Mouse (Mus musculus): Measurements from ENCODE around the gene Slc9a3r2. TPM values are rescaled to one million over a fixed set of nuclear protein-coding genes. Genes with fewer than 3 reads are reported as not detected.

Slc9a3r2 gene
- total and polyA plus RNA-seq, 3 experiments = 100.0 to 125 (median 110) TPM

- Histone ChIP-seq H3K36me3 (ENCODE audit: control insufficient read depth, insufficient read depth, low read length) (no peaks in the 10 kb centered on the region), H3K4me3 (peak within 1 kb of the TSS; percentile 39), H3K27ac (no peak within 1 kb of the TSS), H3K4me1 (ENCODE audit: control insufficient read depth, insufficient read depth, low read length) (peaks cover 4% of the 10 kb centered on the region), H3K9ac (ENCODE audit: low read depth, low read length) (peak within 1 kb of the TSS; percentile 68), H3K79me2 (replicated peaks; ENCODE audit: control insufficient read depth, insufficient read depth, low read length) (no peaks in the 10 kb centered on the region), H3K27me3 (ENCODE audit: control insufficient read depth, insufficient read depth, low read length) (peaks cover 15% of the 10 kb centered on the region)
- WGBS = 4% methylated on average over 47 of the region's 47 CpGs
- intact Hi-C loops (cut with DNase I) = no loop called here
- DNase-seq = no peak
- no peak for TF ChIP-seq POLR2A (IDR thresholded peaks at IDR 0.05; ENCODE audit: insufficient read depth, low read depth, low read length)
- no peak for TF ChIP-seq CTCF (IDR thresholded peaks at IDR 0.05)
- TF ChIP-seq EP300 (IDR thresholded peaks at IDR 0.05; ENCODE audit: insufficient read depth, low read depth, low read length) = no peak
Observed at GRCm38 (mm10) chr17:24658017-24658758, 8.1 kb upstream of the Slc9a3r2 start, which contains the start of gene Npw. Gene Npw (minus strand): TSS chr17:24658457.

DNA sequence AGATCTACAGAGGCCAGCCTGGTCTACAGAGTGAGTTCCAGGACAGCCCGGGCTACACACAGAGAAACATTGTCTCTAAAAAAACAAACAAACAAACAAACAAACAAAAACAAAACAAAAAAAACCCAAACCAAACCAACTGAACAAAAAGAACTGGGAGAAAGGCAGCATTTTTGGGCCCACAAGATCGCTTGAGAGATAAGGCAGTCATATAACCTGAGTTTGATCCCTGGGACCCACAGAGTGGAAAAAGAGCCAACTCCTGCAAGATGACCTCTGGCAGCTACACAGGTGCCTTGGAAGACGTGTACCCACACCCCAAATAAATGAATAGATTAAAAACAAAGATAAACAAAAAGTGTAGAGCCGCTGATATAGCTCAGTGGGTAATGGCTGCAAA, 4.8 kb upstream of the Slc9a3r2 start:
- H3K27me3 ChIP-seq (ENCODE audit: control insufficient read depth, insufficient read depth, low read length) = peaks cover 15% of the 10 kb centered on the region
- H3K4me1 ChIP-seq (ENCODE audit: control insufficient read depth, insufficient read depth, low read length) = peaks cover 8% of the 10 kb centered on the region
- no peak for DNase-seq
- peaks cover under 1% of the 10 kb centered on the region; the same call in 1 of the 2 replicates for H3K79me2 ChIP-seq (replicated peaks; ENCODE audit: control insufficient read depth, insufficient read depth, low read length)
- no peak overlapping the region for H3K9ac ChIP-seq (ENCODE audit: low read depth, low read length)
- H3K4me3 ChIP-seq = no peak overlapping the region
- no peak overlapping the region for H3K27ac ChIP-seq
- intact Hi-C loops (cut with DNase I) = loop anchor here (2.0 to 5.0 kb wide), 3 partner anchors 58 to 128 kb away; partner anchors contain the start of gene Traf7
- no peaks in the 10 kb centered on the region for H3K36me3 ChIP-seq (ENCODE audit: control insufficient read depth, insufficient read depth, low read length)
- TF ChIP-seq EP300 (IDR thresholded peaks at IDR 0.05; ENCODE audit: insufficient read depth, low read depth, low read length) (no peak), POLR2A (IDR thresholded peaks at IDR 0.05; ENCODE audit: insufficient read depth, low read depth, low read length) (no peak), CTCF (IDR thresholded peaks at IDR 0.05) (no peak)
- WGBS = 79% methylated on average over 4 of the region's 4 CpGs

GRCm38 (mm10) chr17:24653967-24654710, 4.0 kb upstream of the Slc9a3r2 start:
- Histone ChIP-seq H3K79me2 (replicated peaks; ENCODE audit: control insufficient read depth, insufficient read depth, low read length) (peaks cover 3% of the 10 kb centered on the region; the same call in 1 of the 2 replicates), H3K27ac (peak overlapping the region; percentile 45), H3K27me3 (ENCODE audit: control insufficient read depth, insufficient read depth, low read length) (peaks cover 15% of the 10 kb centered on the region), H3K4me3 (peak overlapping the region; percentile 33; the same call in 1 of the 2 replicates), H3K4me1 (ENCODE audit: control insufficient read depth, insufficient read depth, low read length) (peaks cover 8% of the 10 kb centered on the region), H3K9ac (ENCODE audit: low read depth, low read length) (peak overlapping the region; percentile 19; the same call in 1 of the 2 replicates), H3K36me3 (ENCODE audit: control insufficient read depth, insufficient read depth, low read length) (no peaks in the 10 kb centered on the region)
- intact Hi-C loops (cut with DNase I) = loop anchor here (2.0 to 5.0 kb wide), 3 partner anchors 57 to 127 kb away; partner anchors contain the start of gene Traf7
- DNase-seq = peak; percentile 79 to 84
- WGBS = 5% methylated on average over 19 of the region's 19 CpGs
- TF ChIP-seq EP300 (IDR thresholded peaks at IDR 0.05; ENCODE audit: insufficient read depth, low read depth, low read length) (peak; percentile 91), POLR2A (IDR thresholded peaks at IDR 0.05; ENCODE audit: insufficient read depth, low read depth, low read length) (no peak), CTCF (IDR thresholded peaks at IDR 0.05) (peak; percentile 96)

- Histone ChIP-seq H3K4me3 (no peak overlapping the region), H3K27me3 (ENCODE audit: control insufficient read depth, insufficient read depth, low read length) (no peaks in the 10 kb centered on the region), H3K36me3 (ENCODE audit: control insufficient read depth, insufficient read depth, low read length) (no peaks in the 10 kb centered on the region), H3K27ac (peak overlapping the region; percentile 31), H3K79me2 (replicated peaks; ENCODE audit: control insufficient read depth, insufficient read depth, low read length) (peaks cover 3% of the 10 kb centered on the region), H3K9ac (ENCODE audit: low read depth, low read length) (no peak overlapping the region), H3K4me1 (ENCODE audit: control insufficient read depth, insufficient read depth, low read length) (peaks cover 8% of the 10 kb centered on the region)
- DNase-seq = no peak
- WGBS = 29% methylated on average over 3 of the region's 3 CpGs
- TF ChIP-seq CTCF (IDR thresholded peaks at IDR 0.05) (no peak), EP300 (IDR thresholded peaks at IDR 0.05; ENCODE audit: insufficient read depth, low read depth, low read length) (no peak), POLR2A (IDR thresholded peaks at IDR 0.05; ENCODE audit: insufficient read depth, low read depth, low read length) (no peak)
- intact Hi-C loops (cut with DNase I) = loop anchor here (5.0 kb wide), 2 partner anchors 55 to 125 kb away; partner anchors contain the start of gene Traf7
Observed at GRCm38 (mm10) chr17:24651835-24652234, 1.7 kb upstream of the Slc9a3r2 start.

- Histone ChIP-seq H3K4me3 (peak overlapping the region; percentile 97), H3K4me1 (ENCODE audit: control insufficient read depth, insufficient read depth, low read length) (peaks cover 8% of the 10 kb centered on the region), H3K36me3 (ENCODE audit: control insufficient read depth, insufficient read depth, low read length) (no peaks in the 10 kb centered on the region), H3K79me2 (replicated peaks; ENCODE audit: control insufficient read depth, insufficient read depth, low read length) (peaks cover 3% of the 10 kb centered on the region), H3K27ac (peak overlapping the region; percentile 98), H3K9ac (ENCODE audit: low read depth, low read length) (peak overlapping the region; percentile 75; the same call in 1 of the 2 replicates), H3K27me3 (ENCODE audit: control insufficient read depth, insufficient read depth, low read length) (no peaks in the 10 kb centered on the region)
- no peak for DNase-seq
- intact Hi-C loops (cut with DNase I) = loop anchor here (1.0 to 5.0 kb wide), 3 partner anchors 18 to 123 kb away; partner anchors contain the start of genes Nthl1, Traf7 and Tsc2
- WGBS = 62% methylated on average over 4 of the region's 4 CpGs
- TF ChIP-seq POLR2A (IDR thresholded peaks at IDR 0.05; ENCODE audit: insufficient read depth, low read depth, low read length) (no peak), CTCF (IDR thresholded peaks at IDR 0.05) (no peak), EP300 (IDR thresholded peaks at IDR 0.05; ENCODE audit: insufficient read depth, low read depth, low read length) (no peak)
Observed at GRCm38 (mm10) chr17:24650766-24651165, 639 bp upstream of the Slc9a3r2 start.

All from heart, adult 2 months (tissue).